Mouse (Mus musculus) kidney, embryonic 15.5 days (tissue): ENCODE data around the gene Iqcf3. TPM values are rescaled to one million over a fixed set of nuclear protein-coding genes. Genes with fewer than 3 reads are reported as not detected.

Experiments used
- ATAC-seq: fragments of 200-750 bp; cut with Nextera tagmentation; replicated peaks from 2 replicates; pipeline ENCODE4 v1.8.0; 2017; ENCODE audit warnings: moderate TSS enrichment; ENCODE audit not compliant: low FRiP score
- H3K27ac ChIP-seq: fragments of 300-500 bp; sonication (generic); 2 replicates; pipeline ENCODE4 v1.5.1; 2015; ENCODE audit warnings: mild to moderate bottlenecking, inconsistent platforms
- H3K27me3 ChIP-seq: fragments of 300-500 bp; sonication (generic); 2 replicates; pipeline ENCODE4 v1.6.1; 2015; ENCODE audit warnings: inconsistent platforms
- H3K36me3 ChIP-seq: fragments of 300-500 bp; sonication (generic); 2 replicates; pipeline ENCODE4 v1.6.1; 2015; ENCODE audit warnings: inconsistent platforms
- H3K4me1 ChIP-seq: fragments of 300-500 bp; sonication (generic); 2 replicates; pipeline ENCODE4 v1.6.1; 2015; ENCODE audit warnings: inconsistent platforms
- H3K4me2 ChIP-seq: fragments of 300-500 bp; sonication (generic); 2 replicates; pipeline ENCODE4 v1.6.1; 2015; ENCODE audit warnings: moderate library complexity, mild to moderate bottlenecking, inconsistent platforms
- H3K4me3 ChIP-seq: fragments of 300-500 bp; sonication (generic); replicated peaks from 2 replicates; pipeline ENCODE4 v1.5.1; 2015; ENCODE audit warnings: mild to moderate bottlenecking, inconsistent platforms
- H3K9ac ChIP-seq: fragments of 300-500 bp; sonication (generic); 2 replicates; pipeline ENCODE4 v1.6.1; 2015; ENCODE audit warnings: mild to moderate bottlenecking, inconsistent platforms
- H3K9me3 ChIP-seq: fragments of 300-500 bp; sonication (generic); replicated peaks from 2 replicates; pipeline ENCODE4 v1.6.1; 2016; ENCODE audit warnings: inconsistent platforms
- WGBS: fragments of 180-500 bp; shearing (Covaris S2); methylation state at CpG from one replicate; pipeline ENCODE4 v1.1.7; 2015; ENCODE audit warnings: mixed read lengths; 5-methylcytosine and 5-hydroxymethylcytosine counted together
- polyA plus RNA-seq: library from polyadenylated mRNA; unstranded; fragments of >200 nt; fragmentation: Nextera tagmentation; extraction: Ambion mirVana; gene quantifications from 2 replicates; pipeline ENCODE4 v1.2.1, GENCODE M21; 2015

The Iqcf3 gene
- polyA plus RNA-seq, 1 experiment from 2014 or later: not detected

DNA sequence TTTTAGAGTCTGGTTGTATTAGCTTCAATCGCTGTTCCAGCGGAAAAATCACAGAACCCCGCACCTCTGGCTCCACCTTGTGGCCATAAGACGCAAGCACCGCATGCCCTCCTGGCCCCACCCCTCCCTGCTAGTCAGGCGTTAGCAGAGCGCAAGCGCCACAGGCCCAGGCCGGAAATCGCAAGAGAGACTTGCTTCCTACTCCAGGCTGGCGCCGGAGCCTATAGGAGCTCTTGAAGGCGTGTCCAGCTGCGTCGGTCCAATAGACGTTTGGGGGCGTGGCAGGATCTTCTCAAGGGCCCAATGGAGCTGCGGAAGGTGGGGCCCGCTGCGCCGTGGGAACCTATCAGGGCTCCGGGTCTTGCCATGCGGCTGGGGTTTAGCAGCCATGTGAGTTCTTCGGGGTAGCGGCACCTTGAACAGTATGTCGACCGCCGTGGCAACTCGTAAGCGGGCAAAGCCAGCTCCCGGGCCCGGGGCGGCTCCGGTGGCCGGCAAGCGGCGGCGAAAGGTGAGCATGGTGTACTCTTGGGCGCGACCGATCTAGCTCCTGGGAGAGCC is 84.4 kb downstream of the Iqcf3 start, which contains the start of gene Parp3:
Parp3 (minus strand) TSS at position 26 of the 561 bp plus-strand sequence.
- H3K36me3 ChIP-seq: peaks cover 16% of the 10 kb centered on the region
- H3K4me3 ChIP-seq: peak within 1 kb of the TSS; percentile 76
- no peaks in the 10 kb centered on the region for H3K9me3 ChIP-seq
- H3K4me2 ChIP-seq: peak within 1 kb of the TSS; percentile 86
- peaks cover 53% of the 10 kb centered on the region for H3K4me1 ChIP-seq
- H3K9ac ChIP-seq: peak within 1 kb of the TSS; percentile 65
- peak within 1 kb of the TSS; percentile 83 for H3K27ac ChIP-seq
- WGBS: 0% methylated on average over 40 of the region's 41 CpGs
- H3K27me3 ChIP-seq: no peaks in the 10 kb centered on the region
- peak; percentile 98 for ATAC-seq

DNA sequence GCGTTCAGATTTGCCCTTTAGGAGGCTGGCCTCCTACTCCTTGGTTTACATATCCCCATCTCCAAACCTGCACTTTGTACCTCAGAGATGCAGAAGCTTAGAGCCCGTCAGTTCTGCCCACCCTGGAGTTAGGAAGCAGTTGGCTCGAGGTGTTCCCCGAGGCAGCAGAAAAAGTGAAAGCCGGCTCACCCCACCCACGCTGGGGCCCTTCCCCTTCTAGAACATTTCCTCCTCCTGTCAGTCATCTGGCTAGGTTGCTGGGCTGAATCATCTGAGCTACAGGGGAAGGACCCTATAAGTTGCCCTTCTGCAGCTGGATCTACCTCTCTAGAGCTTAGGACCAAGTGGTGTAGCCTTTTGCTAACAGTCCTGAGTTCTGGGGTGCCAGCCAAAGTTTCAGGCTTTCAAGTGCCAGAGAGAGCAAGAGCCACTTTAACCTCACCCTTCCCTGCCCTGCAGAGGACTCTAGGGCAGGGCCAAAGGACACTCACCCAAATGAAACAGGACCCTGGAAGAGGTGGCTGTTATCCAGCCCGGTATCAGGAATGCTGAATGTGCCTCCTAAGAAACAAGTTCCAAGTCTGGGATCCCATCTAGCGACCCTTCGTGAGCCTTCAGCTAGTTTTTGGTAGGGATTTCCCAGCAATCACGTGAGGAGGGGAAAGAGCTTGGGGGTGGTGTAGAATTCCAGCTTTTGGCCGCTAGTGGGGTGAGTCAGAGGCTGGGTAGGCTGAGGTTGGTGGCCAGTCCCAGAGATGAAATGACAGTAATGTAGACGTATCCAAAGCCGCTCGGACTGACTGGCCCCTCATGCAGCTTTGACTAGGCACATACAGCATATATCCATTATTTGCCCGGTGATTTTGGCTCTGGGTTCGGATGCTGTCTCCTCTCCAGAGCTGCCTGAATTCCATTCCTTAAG is 85.2 kb downstream of the Iqcf3 start:
- Histone ChIP-seq H3K4me1 (peaks cover 61% of the 10 kb centered on the region), H3K9me3 (no peaks in the 10 kb centered on the region), H3K4me3 (peak overlapping the region; percentile 76), H3K4me2 (peak overlapping the region; percentile 86), H3K27me3 (no peaks in the 10 kb centered on the region), H3K27ac (peak overlapping the region; percentile 83), H3K9ac (0 out of 2 replicates have a peak overlapping the region, but pooled peaks have one; percentile 18), H3K36me3 (peaks cover 11% of the 10 kb centered on the region)
- 22% methylated on average over 16 of the region's 16 CpGs for WGBS
- peak; percentile 41 for ATAC-seq

DNA sequence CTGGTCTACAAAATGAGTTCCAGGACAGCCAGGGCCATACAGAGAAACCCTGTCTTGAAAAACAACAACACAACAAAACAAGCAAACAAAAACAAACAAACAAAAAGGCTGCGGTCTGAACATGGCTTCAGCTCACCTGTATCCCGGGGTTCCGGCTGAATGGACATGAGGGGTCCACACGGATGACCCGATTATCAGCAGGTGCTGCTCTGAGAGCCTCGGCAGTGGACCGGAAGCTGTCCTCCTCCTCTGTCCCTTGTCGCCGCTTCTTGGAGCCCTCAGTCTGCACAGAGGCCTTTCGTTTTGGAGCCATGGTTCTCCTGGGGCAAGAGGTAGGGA is 85.8 kb downstream of the Iqcf3 start, which contains the start of gene Rrp9:
Rrp9 (plus strand) TSS at position 301 of the 339 bp plus-strand sequence.
- H3K9ac ChIP-seq: 0 out of 2 replicates have a peak within 1 kb of the TSS, but pooled peaks have one; percentile 18
- peaks cover 63% of the 10 kb centered on the region for H3K4me1 ChIP-seq
- H3K27me3 ChIP-seq: no peaks in the 10 kb centered on the region
- H3K4me2 ChIP-seq: peak within 1 kb of the TSS; percentile 86
- peak within 1 kb of the TSS; percentile 76 for H3K4me3 ChIP-seq
- H3K27ac ChIP-seq: peak within 1 kb of the TSS; percentile 83
- H3K36me3 ChIP-seq: peaks cover 5% of the 10 kb centered on the region
- WGBS: 86% methylated on average over 10 of the region's 10 CpGs
- ATAC-seq: no peak
- H3K9me3 ChIP-seq: no peaks in the 10 kb centered on the region

DNA sequence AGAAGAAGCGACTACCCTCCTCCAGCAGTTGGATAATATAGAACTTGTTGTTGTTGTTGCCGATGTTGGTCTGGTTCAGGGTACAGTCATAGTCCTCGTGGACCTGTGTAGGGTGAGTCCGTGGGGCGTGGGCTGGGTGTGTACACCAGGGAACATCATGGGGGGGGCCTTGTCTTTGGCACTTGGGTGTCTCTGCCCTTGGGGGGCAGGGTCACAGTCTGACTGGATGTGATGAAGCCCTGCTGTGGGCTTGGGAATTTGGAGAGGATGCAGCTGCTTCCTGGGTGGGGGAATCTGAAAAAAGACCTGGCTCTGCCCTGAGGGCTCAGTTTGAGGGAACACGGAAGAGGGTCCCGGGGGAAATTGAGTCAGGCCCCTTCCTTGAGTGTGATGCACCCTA is 86.4 kb downstream of the Iqcf3 start:
- Histone ChIP-seq H3K9ac (no peak overlapping the region), H3K27ac (no peak overlapping the region)

DNA sequence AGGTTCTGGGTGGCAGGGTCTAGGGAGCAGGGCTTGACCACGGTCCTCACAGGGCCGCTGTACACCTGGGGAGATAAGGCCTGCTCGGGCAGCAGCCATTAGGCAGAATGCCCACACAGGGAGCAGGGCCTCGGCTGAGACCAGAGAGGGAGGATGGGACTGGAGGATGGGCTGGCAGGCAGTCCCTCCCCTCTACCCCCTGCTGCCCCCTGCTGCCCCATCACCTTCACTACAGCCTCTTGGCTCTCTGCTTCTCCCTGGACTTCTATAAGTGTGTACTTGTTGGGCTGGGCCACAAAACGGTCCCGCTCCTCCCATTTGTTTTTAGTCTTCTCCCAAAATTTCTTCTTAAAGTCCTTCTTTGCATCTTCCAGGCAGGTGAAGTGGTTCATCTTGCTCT is 87.0 kb downstream of the Iqcf3 start:
- Histone ChIP-seq H3K9ac (peak overlapping the region; percentile 8; the same call in 1 of the 2 replicates), H3K27ac (peak overlapping the region; percentile 19; the same call in 1 of the 2 replicates), H3K36me3 (no peaks in the 10 kb centered on the region), H3K9me3 (no peaks in the 10 kb centered on the region), H3K4me1 (peaks cover 63% of the 10 kb centered on the region), H3K27me3 (no peaks in the 10 kb centered on the region), H3K4me3 (no peak overlapping the region), H3K4me2 (peak overlapping the region; percentile 39)
- WGBS: 7% methylated on average over 6 of the region's 6 CpGs
- ATAC-seq: 0 out of 2 replicates have a peak, but pooled peaks have one; percentile 5

More for the DNA sequence above, 86.4 kb downstream of the Iqcf3 start:
- no peak for ATAC-seq
- Histone ChIP-seq H3K4me1 (peaks cover 63% of the 10 kb centered on the region), H3K4me3 (no peak overlapping the region), H3K9me3 (no peaks in the 10 kb centered on the region), H3K27me3 (no peaks in the 10 kb centered on the region), H3K4me2 (peak overlapping the region; percentile 39), H3K36me3 (no peaks in the 10 kb centered on the region)
- WGBS: 66% methylated on average over 7 of the region's 7 CpGs

DNA sequence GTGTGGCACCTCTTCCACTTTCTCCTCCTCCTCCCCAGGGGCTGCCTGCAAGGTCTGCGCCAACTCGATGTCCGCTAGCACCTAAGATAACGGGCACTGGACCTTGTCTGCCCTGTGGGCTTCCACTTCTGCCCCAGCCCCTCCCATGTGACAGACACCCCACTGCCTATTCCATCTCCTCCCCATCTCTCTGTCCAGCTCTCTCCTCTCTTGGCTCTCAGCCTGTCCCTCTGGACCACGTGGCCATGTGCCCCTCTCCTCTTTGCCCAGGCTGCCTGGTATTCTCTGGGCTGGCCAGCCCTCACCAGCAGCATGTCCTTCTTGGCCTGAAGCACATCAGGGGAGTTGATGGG is 87.7 kb downstream of the Iqcf3 start:
- 74% methylated on average over 5 of the region's 5 CpGs for WGBS
- peaks cover 63% of the 10 kb centered on the region for H3K4me1 ChIP-seq
- H3K4me3 ChIP-seq: no peak overlapping the region

DNA sequence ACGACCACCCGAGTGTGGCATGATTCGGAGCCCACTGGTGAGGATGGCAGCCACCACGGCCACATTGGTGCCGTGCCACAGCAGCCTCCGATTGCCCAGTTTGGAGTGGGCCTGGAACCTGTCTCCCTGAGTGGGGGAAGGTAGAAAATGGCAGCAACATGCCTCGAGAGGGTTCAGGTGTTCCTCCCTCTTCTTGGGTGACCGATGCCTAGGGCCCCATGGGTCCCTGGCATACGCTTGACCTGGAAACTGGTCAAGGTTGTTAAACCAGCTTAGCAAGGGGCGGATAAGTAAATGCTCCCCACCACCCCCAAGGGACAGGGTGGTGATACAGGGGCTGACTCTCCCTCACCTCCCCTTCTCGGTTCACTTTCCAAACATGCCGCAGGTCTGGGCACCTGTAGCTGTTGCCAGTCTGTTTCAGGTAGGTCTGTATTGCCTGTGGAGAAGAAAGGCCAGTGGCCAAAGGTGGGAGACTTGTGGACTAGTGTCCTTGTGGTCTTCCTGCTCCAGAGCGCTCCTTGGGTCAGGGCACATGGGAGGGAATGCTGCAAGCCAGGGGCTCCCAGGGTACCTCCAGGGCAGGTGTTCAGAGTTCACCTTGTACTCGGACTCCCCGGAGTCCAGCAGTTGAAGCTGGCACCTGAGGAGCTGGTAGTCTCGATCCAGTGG is 88.2 kb downstream of the Iqcf3 start:
- no peak overlapping the region for H3K9ac ChIP-seq
- peaks cover 62% of the 10 kb centered on the region for H3K4me1 ChIP-seq
- H3K27me3 ChIP-seq: no peaks in the 10 kb centered on the region
- no peaks in the 10 kb centered on the region for H3K9me3 ChIP-seq
- H3K27ac ChIP-seq: no peak overlapping the region
- WGBS: 89% methylated on average over 16 of the region's 16 CpGs
- H3K36me3 ChIP-seq: no peaks in the 10 kb centered on the region
- H3K4me3 ChIP-seq: no peak overlapping the region
- no peak overlapping the region for H3K4me2 ChIP-seq
- no peak for ATAC-seq

More for the DNA sequence above, 87.7 kb downstream of the Iqcf3 start:
- Histone ChIP-seq H3K36me3 (no peaks in the 10 kb centered on the region), H3K4me2 (no peak overlapping the region), H3K27me3 (no peaks in the 10 kb centered on the region), H3K27ac (no peak overlapping the region), H3K9ac (0 out of 2 replicates have a peak overlapping the region, but pooled peaks have one; percentile 8), H3K9me3 (no peaks in the 10 kb centered on the region)
- ATAC-seq: no peak

DNA sequence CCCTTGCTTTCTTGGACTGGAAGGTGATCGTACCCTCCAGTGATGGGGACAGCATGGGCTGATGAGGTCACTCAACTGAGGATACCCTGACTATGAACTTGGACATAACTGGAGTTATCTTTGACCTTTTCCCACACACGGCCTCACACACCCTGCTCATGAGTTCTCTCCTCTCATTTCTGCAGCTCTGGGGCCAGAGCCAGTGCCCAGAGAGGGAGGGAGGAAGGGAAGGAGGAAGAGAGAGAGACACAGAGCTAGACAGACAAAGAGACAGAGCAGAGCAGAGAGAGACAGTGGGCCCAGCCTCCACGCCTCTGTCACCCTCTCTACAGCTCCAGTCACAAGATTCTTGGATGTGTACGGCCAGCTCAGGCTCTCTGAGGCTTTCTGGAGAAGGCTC is 89.1 kb downstream of the Iqcf3 start:
- peaks cover 53% of the 10 kb centered on the region for H3K4me1 ChIP-seq
- no peaks in the 10 kb centered on the region for H3K36me3 ChIP-seq
- WGBS: 66% methylated on average over 4 of the region's 4 CpGs
- no peak overlapping the region for H3K9ac ChIP-seq
- H3K4me2 ChIP-seq: no peak overlapping the region
- peak overlapping the region; percentile 46; the same call in 1 of the 2 replicates for H3K27ac ChIP-seq
- no peaks in the 10 kb centered on the region for H3K27me3 ChIP-seq
- ATAC-seq: no peak
- no peak overlapping the region for H3K4me3 ChIP-seq
- H3K9me3 ChIP-seq: no peaks in the 10 kb centered on the region

DNA sequence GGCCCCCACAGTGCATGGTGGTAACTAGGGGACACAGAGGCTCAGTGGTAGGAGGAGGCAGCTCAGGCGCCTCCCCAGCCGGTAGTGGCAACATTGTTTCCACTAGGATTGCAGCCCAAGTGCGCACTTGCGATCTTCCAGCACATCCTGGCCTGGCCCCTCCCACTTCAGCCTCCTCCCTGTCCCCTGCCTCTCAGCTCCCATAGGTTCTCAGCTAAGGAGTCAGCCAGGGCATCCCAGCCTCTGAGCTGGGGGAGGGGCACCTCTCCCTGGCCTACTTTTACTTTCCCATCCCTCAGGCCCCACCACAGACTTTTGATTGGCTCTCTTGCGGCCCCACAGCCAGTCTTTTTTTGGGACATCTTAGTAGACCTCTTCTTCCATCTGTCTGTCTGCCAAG is 89.5 kb downstream of the Iqcf3 start:
- H3K9me3 ChIP-seq: no peaks in the 10 kb centered on the region
- H3K9ac ChIP-seq: no peak overlapping the region; the same call in 1 of the 2 replicates
- ATAC-seq: peak; percentile 46
- 0 out of 2 replicates have a peak overlapping the region, but pooled peaks have one; percentile 14 for H3K4me3 ChIP-seq
- H3K27ac ChIP-seq: no peak overlapping the region
- H3K4me2 ChIP-seq: peak overlapping the region; percentile 53
- WGBS: 10% methylated on average over 5 of the region's 5 CpGs
- H3K36me3 ChIP-seq: no peaks in the 10 kb centered on the region
- peaks cover 53% of the 10 kb centered on the region for H3K4me1 ChIP-seq
- no peaks in the 10 kb centered on the region for H3K27me3 ChIP-seq

DNA sequence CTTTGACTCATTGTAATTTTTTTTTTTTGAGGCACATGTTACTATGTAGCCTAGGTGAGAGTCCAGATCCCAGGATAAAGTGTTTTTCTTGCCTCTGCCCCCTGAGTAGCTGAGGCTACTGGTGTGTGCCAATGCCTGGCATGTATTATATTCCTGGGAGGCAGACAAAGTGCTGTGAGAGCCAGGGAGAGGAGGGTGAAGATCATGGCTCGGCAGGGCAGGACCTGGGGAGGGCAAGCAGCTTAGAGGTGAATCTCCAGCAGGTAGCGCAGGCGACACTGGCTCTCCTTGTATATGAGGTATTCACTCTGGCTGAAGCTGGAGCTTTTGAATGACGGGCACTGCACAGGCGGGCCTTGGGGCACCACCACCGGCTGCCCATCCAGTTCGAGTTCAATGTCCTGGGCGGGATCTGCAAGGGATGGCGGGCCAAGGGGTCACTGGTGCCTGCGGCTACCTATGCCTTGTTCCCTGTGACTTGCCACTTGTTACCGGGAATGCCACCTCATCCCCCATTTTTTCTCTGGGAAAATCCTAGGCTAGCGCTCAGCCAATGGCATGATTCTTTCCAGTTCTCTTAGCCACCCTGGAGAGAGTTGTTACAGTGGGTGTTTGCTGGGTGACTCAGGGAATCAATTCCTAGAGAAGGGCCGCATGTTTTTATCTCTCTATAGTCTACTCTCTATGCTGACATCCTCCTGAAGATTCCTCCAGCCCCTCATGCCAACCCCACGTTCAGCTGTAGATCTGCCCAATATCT is 90.3 kb downstream of the Iqcf3 start:
- Histone ChIP-seq H3K4me1 (peaks cover 48% of the 10 kb centered on the region), H3K9me3 (no peaks in the 10 kb centered on the region), H3K4me3 (0 out of 2 replicates have a peak overlapping the region, but pooled peaks have one; percentile 14), H3K4me2 (peak overlapping the region; percentile 53), H3K9ac (no peak overlapping the region), H3K27me3 (0 out of 2 replicates have a peak, but pooled peaks cover under 1% of the 10 kb centered on the region), H3K27ac (no peak overlapping the region), H3K36me3 (no peaks in the 10 kb centered on the region)
- no peak for ATAC-seq
- 68% methylated on average over 14 of the region's 14 CpGs for WGBS

DNA sequence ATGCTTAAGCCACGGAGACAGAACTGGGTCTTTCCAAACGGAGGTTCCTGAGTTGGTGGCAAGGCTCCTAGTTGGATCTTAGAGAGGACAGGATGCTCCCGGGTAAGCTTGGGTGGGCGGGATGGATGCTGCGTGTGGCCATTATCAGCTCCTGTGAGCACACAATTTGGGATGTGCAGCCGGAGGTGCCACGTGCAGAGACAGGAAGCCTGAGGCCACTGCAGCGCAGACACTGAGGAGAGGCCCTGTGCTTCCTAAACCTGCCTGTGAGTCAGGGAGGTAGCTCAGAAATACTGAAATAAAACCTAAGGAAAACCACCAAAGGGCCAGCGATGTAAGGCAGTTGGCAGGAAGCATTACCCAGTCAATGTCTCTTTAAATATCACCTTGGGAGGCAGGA is 91.7 kb downstream of the Iqcf3 start:
- ATAC-seq: no peak
- Histone ChIP-seq H3K27me3 (peaks cover 6% of the 10 kb centered on the region; the same call in 1 of the 2 replicates), H3K9ac (no peak overlapping the region), H3K4me1 (peaks cover 47% of the 10 kb centered on the region), H3K36me3 (no peaks in the 10 kb centered on the region), H3K9me3 (no peaks in the 10 kb centered on the region), H3K27ac (no peak overlapping the region), H3K4me3 (no peak overlapping the region), H3K4me2 (no peak overlapping the region)
- WGBS: 61% methylated on average over 9 of the region's 9 CpGs
